Mouse (Mus musculus) CH12.LX (cell line): ENCODE data around the gene 1110059E24Rik. TPM values are rescaled to one million over a fixed set of nuclear protein-coding genes. Genes with fewer than 3 reads are reported as not detected.

Experiments used
- DNase-seq: peaks from one replicate; pipeline ENCODE4 v3.0.0-alpha.2; 2013; ENCODE audit errors: extremely low read depth
- H3K27ac ChIP-seq: 2 replicates; pipeline ENCODE4 v1.5.1; 2012; ENCODE audit warnings: low read depth, mild to moderate bottlenecking, control low read depth, moderate library complexity; ENCODE audit not compliant: insufficient read depth
- H3K27me3 ChIP-seq: replicated peaks from 2 replicates; pipeline ENCODE3; 2012; ENCODE audit warnings: inconsistent platforms
- H3K36me3 ChIP-seq, 2 experiments: replicated peaks in 1 of 2; 2 replicates each; pipeline versions ENCODE3 to v1.6.1; 2012; ENCODE audit warnings: inconsistent platforms in 1 of 2, low read length in 1 of 2, mild to moderate bottlenecking in 1 of 2, mixed read lengths in 1 of 2, moderate library complexity in 1 of 2; ENCODE audit not compliant: control insufficient read depth in 1 of 2, insufficient read depth in 1 of 2
- H3K4me1 ChIP-seq, 2 experiments: 2 replicates each; pipeline ENCODE4 v1.6.1; 2012; ENCODE audit warnings: inconsistent platforms in 1 of 2, moderate library complexity in 1 of 2; ENCODE audit not compliant: insufficient read depth in 2 of 2, control insufficient read depth in 1 of 2
- H3K4me2 ChIP-seq: 2 replicates; pipeline ENCODE4 v1.6.1; 2012; ENCODE audit warnings: low read depth, mild to moderate bottlenecking, control low read depth; ENCODE audit not compliant: poor library complexity, insufficient read depth, severe bottlenecking
- H3K4me3 ChIP-seq, 3 experiments: fragments of 150-350 bp in 1 of 3; sonication (generic) in 1 of 3; replicated peaks in 1 of 3; 2 replicates each; pipeline versions ENCODE3 to v1.5.1; 2011 to 2012; ENCODE audit warnings: low read depth in 2 of 3, low read length in 2 of 3, mild to moderate bottlenecking in 2 of 3, moderate library complexity in 2 of 3, control low read depth in 1 of 3, improper control_type of control experiment in 1 of 3, inconsistent platforms in 1 of 3, mixed read lengths in 1 of 3; ENCODE audit not compliant: poor library complexity in 1 of 3
- H3K79me2 ChIP-seq: replicated peaks from 2 replicates; pipeline ENCODE4 v1.6.1; 2012; ENCODE audit warnings: mild to moderate bottlenecking, moderate library complexity; ENCODE audit not compliant: control insufficient read depth, poor library complexity, insufficient read depth, severe bottlenecking; ENCODE audit errors: extremely low read depth
- H3K9ac ChIP-seq: 2 replicates; pipeline ENCODE4 v1.6.1; 2012; ENCODE audit warnings: low read depth, mild to moderate bottlenecking, control low read depth, moderate library complexity; ENCODE audit not compliant: insufficient read depth
- H3K9me3 ChIP-seq: replicated peaks from 2 replicates; pipeline ENCODE3; 2012; ENCODE audit warnings: low read length, inconsistent platforms, mixed read lengths
- BHLHE40 ChIP-seq: IDR thresholded peaks from 2 replicates; pipeline ENCODE4 v1.6.1; 2011; ENCODE audit warnings: mild to moderate bottlenecking, low read depth, low read length, improper control_type of control experiment
- CHD1 ChIP-seq: IDR thresholded peaks from 2 replicates; pipeline ENCODE4 v1.6.1; 2012; ENCODE audit warnings: low read depth, low read length, improper control_type of control experiment, inconsistent platforms
- CTCF ChIP-seq, 2 experiments: IDR thresholded peaks in 1 of 2; conservative IDR thresholded peaks in 1 of 2; 2 replicates each; pipeline ENCODE4 v1.5.1; 2011 to 2012; ENCODE audit warnings: low read depth in 2 of 2, low read length in 2 of 2, improper control_type of control experiment in 1 of 2, inconsistent platforms in 1 of 2, mild to moderate bottlenecking in 1 of 2, moderate library complexity in 1 of 2
- E2F4 ChIP-seq: IDR thresholded peaks from 2 replicates; pipeline ENCODE4 v1.6.1; 2011; ENCODE audit warnings: low read depth, low read length, improper control_type of control experiment; ENCODE audit not compliant: insufficient replicate concordance
- ELF1 ChIP-seq: IDR thresholded peaks from 2 replicates; pipeline ENCODE4 v1.6.1; 2014; ENCODE audit warnings: low read depth, mild to moderate bottlenecking, inconsistent platforms, low read length, improper control_type of control experiment
- GABPA ChIP-seq: IDR thresholded peaks from 2 replicates; pipeline ENCODE4 v1.6.1; 2012; ENCODE audit warnings: low read depth, low read length, improper control_type of control experiment, inconsistent platforms; ENCODE audit not compliant: insufficient replicate concordance
- HCFC1 ChIP-seq: IDR thresholded peaks from 2 replicates; pipeline ENCODE4 v1.6.1; 2012; ENCODE audit warnings: low read depth, mild to moderate bottlenecking, inconsistent platforms, low read length, improper control_type of control experiment
- IRF4 ChIP-seq: IDR thresholded peaks from 2 replicates; pipeline ENCODE4 v1.6.1; 2014; ENCODE audit warnings: low read depth, mild to moderate bottlenecking, inconsistent platforms, low read length, improper control_type of control experiment
- JUND ChIP-seq: conservative IDR thresholded peaks from 2 replicates; pipeline ENCODE4 v1.6.1; 2011; ENCODE audit warnings: low read depth, low read length, improper control_type of control experiment
- KAT2A ChIP-seq: IDR thresholded peaks from 2 replicates; pipeline ENCODE4 v1.6.1; 2012; ENCODE audit warnings: low read length, improper control_type of control experiment, inconsistent platforms; ENCODE audit not compliant: insufficient replicate concordance
- MAFK ChIP-seq: IDR thresholded peaks from 2 replicates; pipeline ENCODE4 v1.6.1; 2011; ENCODE audit warnings: low read length, improper control_type of control experiment; ENCODE audit not compliant: insufficient replicate concordance
- MAX ChIP-seq: IDR thresholded peaks from 2 replicates; pipeline ENCODE4 v1.6.1; 2011; ENCODE audit warnings: low read length, improper control_type of control experiment
- MAZ ChIP-seq: IDR thresholded peaks from 2 replicates; pipeline ENCODE4 v1.6.1; 2012; ENCODE audit warnings: low read depth, mild to moderate bottlenecking, inconsistent platforms, low read length, improper control_type of control experiment, moderate library complexity
- MEF2A ChIP-seq: IDR thresholded peaks from 2 replicates; pipeline ENCODE4 v1.6.1; 2014; ENCODE audit warnings: low read depth, mild to moderate bottlenecking, inconsistent platforms, low read length, improper control_type of control experiment, borderline replicate concordance
- MXI1 ChIP-seq: IDR thresholded peaks from 2 replicates; pipeline ENCODE4 v1.6.1; 2011; ENCODE audit warnings: mild to moderate bottlenecking, low read depth, low read length, improper control_type of control experiment
- NELFE ChIP-seq: IDR thresholded peaks from 2 replicates; pipeline ENCODE4 v1.6.1; 2011; ENCODE audit warnings: low read depth, low read length, improper control_type of control experiment
- NRF1 ChIP-seq: IDR thresholded peaks from 2 replicates; pipeline ENCODE4 v1.6.1; 2014; ENCODE audit warnings: low read depth, mild to moderate bottlenecking, inconsistent platforms, low read length, improper control_type of control experiment, moderate library complexity
- PAX5 ChIP-seq: IDR thresholded peaks from 2 replicates; pipeline ENCODE4 v1.6.1; 2012; ENCODE audit warnings: low read length, inconsistent platforms, mixed read lengths
- POLR2A ChIP-seq: IDR thresholded peaks from 2 replicates; pipeline ENCODE4 v1.6.1; 2011; ENCODE audit warnings: low read depth, mild to moderate bottlenecking, improper control_type of control experiment, low read length
- POLR2AphosphoS2 ChIP-seq: IDR thresholded peaks from 2 replicates; pipeline ENCODE4 v1.6.1; 2011; ENCODE audit warnings: low read depth, low read length, improper control_type of control experiment
- RCOR1 ChIP-seq: conservative IDR thresholded peaks from 2 replicates; pipeline ENCODE4 v1.6.1; 2012; ENCODE audit warnings: low read depth, mild to moderate bottlenecking, inconsistent platforms, low read length, improper control_type of control experiment
- SIN3A ChIP-seq: IDR thresholded peaks from 2 replicates; pipeline ENCODE4 v1.6.1; 2012; ENCODE audit warnings: low read length, improper control_type of control experiment, inconsistent platforms
- TCF12 ChIP-seq: IDR thresholded peaks from 2 replicates; pipeline ENCODE4 v1.6.1; 2014; ENCODE audit warnings: low read depth, mild to moderate bottlenecking, inconsistent platforms, low read length, improper control_type of control experiment
- UBTF ChIP-seq: IDR thresholded peaks from 2 replicates; pipeline ENCODE4 v1.6.1; 2012; ENCODE audit warnings: low read depth, mild to moderate bottlenecking, inconsistent platforms, low read length, improper control_type of control experiment, moderate library complexity
- USF1 ChIP-seq: IDR thresholded peaks from 2 replicates; pipeline ENCODE4 v1.6.1; 2014; ENCODE audit warnings: low read depth, mild to moderate bottlenecking, inconsistent platforms, low read length, improper control_type of control experiment
- USF2 ChIP-seq: conservative IDR thresholded peaks from 2 replicates; pipeline ENCODE4 v1.6.1; 2011; ENCODE audit warnings: low read depth, low read length, improper control_type of control experiment
- ZC3H11A ChIP-seq: IDR thresholded peaks from 2 replicates; pipeline ENCODE4 v1.6.1; 2012; ENCODE audit warnings: low read depth, mild to moderate bottlenecking, inconsistent platforms, low read length, improper control_type of control experiment
- ZMIZ1 ChIP-seq: IDR thresholded peaks from 2 replicates; pipeline ENCODE4 v1.6.1; 2012; ENCODE audit warnings: low read depth, mild to moderate bottlenecking, inconsistent platforms, low read length, improper control_type of control experiment
- dilution Hi-C: fragments of 300-500 bp; cut with MboI; formaldehyde crosslinking; loops from 2 replicates; pipeline ENCODE4 v1.14.3; 2020; ENCODE audit warnings: low sequenced_read_pairs; ENCODE audit not compliant: extremely low pct_unique_long_range_greater_than_20kb, extremely low pct_ligation_motif_present
- in situ Hi-C: fragments of 300-500 bp; cut with MboI; formaldehyde crosslinking; loops from 3 replicates; pipeline ENCODE4 v1.14.3; 2019; ENCODE audit warnings: low sequenced_read_pairs, low pct_ligation_motif_present, low pct_unique_long_range_greater_than_20kb, mixed read lengths
- polyA plus RNA-seq: library from polyadenylated mRNA; unstranded; fragments of >175 nt; gene quantifications from 2 replicates; pipeline ENCODE4 v1.2.1, GENCODE M21; 2012; ENCODE audit warnings: low read depth; ENCODE audit not compliant: insufficient read length
- total RNA-seq, 2 experiments: library from RNA; depleted of rRNA; stranded (reverse); fragments of 300-350 nt in 1 of 2; fragments of >200 nt in 1 of 2; gene quantifications; 2 replicates each; pipeline ENCODE4 v1.2.3; 2012 to 2014

1110059E24Rik gene
- total and polyA plus RNA-seq, 3 experiments: 25.5 to 106 (median 38.8) TPM

DNA sequence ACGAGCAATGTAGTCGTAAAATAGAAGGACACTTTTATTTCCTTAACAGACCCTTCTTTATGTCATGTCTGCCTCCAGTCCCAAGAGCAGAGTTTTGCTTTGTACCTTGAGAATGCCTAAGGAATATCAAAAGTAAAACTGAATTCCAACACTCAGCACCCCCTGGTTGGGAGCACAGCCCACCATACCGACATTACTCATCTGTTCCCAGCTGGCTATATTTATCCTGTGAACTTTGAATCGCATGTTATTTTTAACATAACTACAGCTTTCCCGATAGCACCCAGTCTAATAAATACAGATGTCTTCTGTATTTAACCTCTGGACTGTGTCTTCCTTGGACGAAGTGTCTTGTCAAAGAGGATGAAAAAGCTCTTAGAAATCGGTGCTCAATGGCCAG is 80.8 kb downstream of the 1110059E24Rik start:
- H3K27me3 ChIP-seq: no peaks in the 10 kb centered on the region
- H3K4me1 ChIP-seq: peaks cover 8 to 36% of the 10 kb centered on the region in 2 experiments
- in situ Hi-C loops: loop anchor here (10.0 to 25.0 kb wide), 2 partner anchors 83 to 740 kb away; partner anchors contain the start of genes 1110059E24Rik and Abhd17b
- H3K36me3 ChIP-seq: no peaks in the 10 kb centered on the region
- no peaks in the 10 kb centered on the region for H3K9me3 ChIP-seq
- H3K4me2 ChIP-seq: peak overlapping the region; percentile 89
- no peak for DNase-seq
- H3K27ac ChIP-seq: no peak overlapping the region
- H3K9ac ChIP-seq: peak overlapping the region; percentile 68; the same call in 1 of the 2 replicates
- peak overlapping the region in 1 of 3 experiments; percentile 55 for H3K4me3 ChIP-seq
- TF ChIP-seq POLR2A (no peak), KAT2A (no peak), MXI1 (no peak), MAFK (no peak), GABPA (no peak), HCFC1 (no peak), ZC3H11A (no peak), E2F4 (no peak), SIN3A (no peak), CTCF (conservative IDR thresholded peaks at IDR 0.05 in 1 of 2, IDR thresholded peaks at IDR 0.05 in 1 of 2; ENCODE audit: low read depth in 2 of 2, low read length in 2 of 2) (no peak), MAX (no peak), TCF12 (no peak), MAZ (no peak)
- H3K79me2 ChIP-seq: peaks cover 3% of the 10 kb centered on the region; the same call in 1 of the 2 replicates
- dilution Hi-C loops: no loop called here

DNA sequence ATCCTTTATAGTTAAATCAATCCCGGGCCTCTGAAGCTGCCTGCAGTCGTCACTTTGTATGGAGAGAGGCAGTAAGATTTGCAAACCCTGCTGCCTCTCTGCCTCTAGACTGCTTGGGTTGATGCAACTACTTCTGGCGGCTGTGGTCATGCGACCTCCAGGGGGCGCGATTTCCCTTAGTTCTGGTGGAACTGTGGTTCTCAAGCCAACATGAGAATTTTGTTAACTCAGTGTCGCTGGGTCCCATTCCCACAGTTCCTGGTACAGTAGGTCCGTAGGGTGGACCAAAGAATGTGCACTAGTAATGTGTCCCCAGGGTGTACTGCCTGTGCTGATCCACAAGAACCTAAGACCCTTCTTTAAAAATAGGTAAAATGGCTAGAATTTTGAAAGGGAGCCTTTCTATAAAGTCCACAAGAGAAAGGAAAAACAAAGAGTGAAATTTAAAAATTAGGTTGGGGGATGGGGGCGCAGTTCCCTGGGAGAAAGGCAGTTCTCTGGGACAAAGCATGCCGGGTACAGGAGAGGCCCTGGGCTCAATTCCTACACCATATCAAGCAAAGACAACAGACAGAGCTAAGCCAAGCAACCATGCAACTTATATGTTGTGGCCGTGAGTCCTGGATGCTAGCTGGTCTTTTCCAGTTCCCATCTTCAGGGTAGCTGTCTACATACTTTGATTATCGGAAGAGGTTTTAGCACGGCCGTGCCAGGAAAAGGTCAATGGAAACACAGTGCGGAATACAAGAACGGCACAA is 81.4 kb downstream of the 1110059E24Rik start:
- Histone ChIP-seq H3K4me2 (peak overlapping the region; percentile 89), H3K27ac (no peak overlapping the region), H3K4me1 (peaks cover 8 to 36% of the 10 kb centered on the region in 2 experiments), H3K4me3 (peak overlapping the region; percentile 55 to 83 (median 55)), H3K36me3 (peaks cover 0 to 3% of the 10 kb centered on the region in 2 experiments), H3K9ac (peak overlapping the region; percentile 68), H3K27me3 (no peaks in the 10 kb centered on the region), H3K79me2 (peaks cover 3% of the 10 kb centered on the region; the same call in 1 of the 2 replicates), H3K9me3 (no peaks in the 10 kb centered on the region)
- in situ Hi-C loops: loop anchor here (10.0 to 25.0 kb wide), 2 partner anchors 83 to 741 kb away; partner anchors contain the start of genes 1110059E24Rik and Abhd17b
- DNase-seq: peak; percentile 92
- dilution Hi-C loops: no loop called here
- TF ChIP-seq PAX5 (no peak), RCOR1 (peak; percentile 69; the same call in 1 of the 2 replicates), POLR2A (peak; percentile 49), USF1 (no peak; the same call in 1 of the 2 replicates), UBTF (no peak; the same call in 1 of the 2 replicates), USF2 (no peak), E2F4 (peak; percentile 43; the same call in 1 of the 2 replicates), MAX (peak; percentile 76; the same call in 1 of the 2 replicates), MXI1 (peak; percentile 52; the same call in 1 of the 2 replicates), POLR2AphosphoS2 (peak; percentile 49; the same call in 1 of the 2 replicates), MAZ (peak; percentile 75; the same call in 1 of the 2 replicates), ZC3H11A (peak; percentile 83), HCFC1 (peak; percentile 61), JUND (peak; percentile 66), NRF1 (0 out of 2 replicates have a peak, but pooled peaks have one; percentile 38), CHD1 (peak; percentile 93; the same call in 1 of the 2 replicates), ELF1 (peak; percentile 76; the same call in 1 of the 2 replicates), BHLHE40 (peak; percentile 34; the same call in 1 of the 2 replicates), ZMIZ1 (peak; percentile 47; the same call in 1 of the 2 replicates), MEF2A (peak; percentile 77; the same call in 1 of the 2 replicates), NELFE (peak; percentile 67), IRF4 (peak; percentile 62; the same call in 1 of the 2 replicates), SIN3A (peak; percentile 94)
